Mouse (Mus musculus) heart, adult 8-10 months (tissue): ENCODE measurements at regions not wholly inside any gene's neighbourhood (a gene's known extent, or its start where the extent isn't known, plus 50 kb on each side); places are given as distances from the start of the nearest gene placed in this dataset.

Experiments
- DNase-seq: peaks from one replicate; pipeline ENCODE4 v3.0.0; 2022; ENCODE audit warnings: low spot score

GRCm38 (mm10) chr12:13030333-13030732, 88.6 kb upstream of the Mycn start:
- no peak for DNase-seq

- DNase-seq: no peak
These were observed 86.4 kb upstream of the Mycn start for GRCm38 (mm10) chr12:13028086-13028485.

GRCm38 (mm10) chr12:13026041-13026580, 84.4 kb upstream of the Mycn start:
- peak; percentile 9 for DNase-seq

GRCm38 (mm10) chr12:13024215-13024841, 82.6 kb upstream of the Mycn start:
- DNase-seq: no peak

GRCm38 (mm10) chr12:13011023-13011761, 69.5 kb upstream of the Mycn start:
- no peak for DNase-seq

GRCm38 (mm10) chr12:13010405-13010804, 68.7 kb upstream of the Mycn start:
- DNase-seq: no peak

GRCm38 (mm10) chr12:13009470-13009869, 67.8 kb upstream of the Mycn start:
- no peak for DNase-seq

GRCm38 (mm10) chr12:13002703-13003102, 61.0 kb upstream of the Mycn start:
- DNase-seq: no peak

- DNase-seq: no peak
These were observed 60.4 kb upstream of the Mycn start for GRCm38 (mm10) chr12:13002069-13002590.

- DNase-seq: no peak
These were observed 54.3 kb upstream of the Mycn start for GRCm38 (mm10) chr12:12995974-12996361.

- peak; percentile 63 for DNase-seq
These were observed 53.6 kb upstream of the Mycn start for GRCm38 (mm10) chr12:12995061-12995973.

- peak; percentile 30 for DNase-seq
These were observed 52.4 kb upstream of the Mycn start for GRCm38 (mm10) chr12:12993894-12994714.
